In the genomic region with DNA sequence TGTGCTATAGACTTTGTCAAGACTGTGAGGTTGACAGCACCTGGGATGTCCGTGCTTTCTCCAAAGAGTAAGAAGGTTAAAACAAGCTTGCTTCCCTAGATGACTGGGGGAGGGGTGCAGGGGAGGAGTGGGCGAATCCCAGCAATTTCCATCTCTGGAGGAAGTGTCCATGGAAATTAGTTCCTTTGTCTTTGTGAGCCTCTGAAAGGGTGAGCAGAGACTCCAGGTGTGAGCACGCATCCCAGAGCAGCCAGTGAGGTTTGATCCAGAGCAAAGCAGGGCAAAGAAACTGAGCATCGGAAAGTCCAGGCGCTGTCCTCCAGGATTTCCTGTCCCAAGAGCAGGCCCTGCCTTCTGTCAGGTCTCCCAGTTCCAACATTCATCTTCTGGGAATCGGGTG, we compare ENCODE assay signal across 17 mouse cellular contexts.
A peak's percentile ranks its signal among the peaks of the same experiment; 100 is the strongest.
DNase-seq lines count a peak whose midpoint lies in the region; ATAC-seq and TF ChIP-seq lines count a peak whose summit lies in the region.
"Had no signal": no experiment of that assay in that cellular context is flagged by ENCODE, and none has a peak within 500 bp of the region (broad histone marks: within the 10 kb centered on the region; RNA-seq: fewer than 3 reads in every experiment).

No protein-coding gene starts in this region.

- ATAC-seq in hindbrain, embryonic 11.5 days (ENCODE audit: low FRiP score): no peak
- ATAC-seq in hindbrain, embryonic 16.5 days: no peak
- ATAC-seq in limb, embryonic 13.5 days (ENCODE audit: low FRiP score, low read depth): no peak
- ATAC-seq: CD4-positive, CD25-positive, alpha-beta regulatory T cell, adult 4 months; Patski had no signal

- WGBS in hindbrain, embryonic 11.5 days: 62% methylated on average over 6 of the region's 6 CpGs
- WGBS in hindbrain, embryonic 16.5 days: 51% methylated on average over 6 of the region's 6 CpGs
- WGBS in limb, embryonic 13.5 days: 73% methylated on average over 6 of the region's 6 CpGs

- H3K9me3 ChIP-seq in hindbrain, embryonic 11.5 days (ENCODE audit: control insufficient read depth, low read length): no peaks in the 10 kb centered on the region
- no peaks in the 10 kb centered on the region for H3K9me3 ChIP-seq in hindbrain, embryonic 16.5 days (ENCODE audit: control insufficient read depth, low read length)
- H3K9me3 ChIP-seq in CH12.LX (replicated peaks; ENCODE audit: low read length): no peaks in the 10 kb centered on the region
- no peaks in the 10 kb centered on the region for H3K9me3 ChIP-seq in limb, embryonic 13.5 days
- H3K9me3 ChIP-seq: neural tube, embryonic 13.5 days had no signal

- H3K27me3 ChIP-seq in hindbrain, embryonic 11.5 days (ENCODE audit: control insufficient read depth, insufficient read depth, low read length): no peaks in the 10 kb centered on the region
- no peaks in the 10 kb centered on the region for H3K27me3 ChIP-seq in hindbrain, embryonic 16.5 days (replicated peaks; ENCODE audit: control insufficient read depth, insufficient read depth, low read length)
- H3K27me3 ChIP-seq in CH12.LX (replicated peaks): no peaks in the 10 kb centered on the region
- no peaks in the 10 kb centered on the region for H3K27me3 ChIP-seq in limb, embryonic 13.5 days
- H3K27me3 ChIP-seq: neural tube, embryonic 13.5 days; Patski had no signal

- no peak for TF ChIP-seq RAD21 in CH12.LX (IDR thresholded peaks at IDR 0.05; ENCODE audit: low read depth, low read length)

- in situ Hi-C loops in CH12.LX (cut with MboI; ENCODE audit: low pct_ligation_motif_present, low pct_unique_long_range_greater_than_20kb, low sequenced_read_pairs): no loop called here

- DNase-seq in hindbrain, embryonic 11.5 days (ENCODE audit: low spot score): no peak
- DNase-seq in CH12.LX (ENCODE audit: extremely low read depth) (no peak), ES-CJ7 (ENCODE audit: low read depth, low spot score) (peak; percentile 57)
- DNase-seq in spleen, postnatal 10 days (ENCODE audit: low spot score in 2 of 2): no peak
- DNase-seq in right cerebral cortex, postnatal 10 days (ENCODE audit: low spot score in 2 of 2): no peak
- DNase-seq: cerebellum, adult 11-12 months; heart, adult 18-20 months; kidney, adult 8-10 months; lung, postnatal 10 days had no signal

- dilution Hi-C loops in CH12.LX (cut with MboI; ENCODE audit: extremely low pct_ligation_motif_present, extremely low pct_unique_long_range_greater_than_20kb, low sequenced_read_pairs): no loop called here

- TF ChIP-seq CTCF in CH12.LX (conservative IDR thresholded peaks at IDR 0.05 in 1 of 2, IDR thresholded peaks at IDR 0.05 in 1 of 2; ENCODE audit: low read depth in 2 of 2, low read length in 2 of 2): no peak

- no peak overlapping the region for H3K4me3 ChIP-seq in hindbrain, embryonic 11.5 days (ENCODE audit: low read depth, low read length)
- no peak overlapping the region for H3K4me3 ChIP-seq in hindbrain, embryonic 16.5 days (ENCODE audit: low read length)
- no peak overlapping the region for H3K4me3 ChIP-seq in CH12.LX (replicated peaks in 1 of 3; ENCODE audit: low read depth in 2 of 3, low read length in 2 of 3, poor library complexity in 1 of 3)
- H3K4me3 ChIP-seq in limb, embryonic 13.5 days: no peak overlapping the region
- H3K4me3 ChIP-seq: erythroblast, embryonic 14.5 days; layer of hippocampus, adult 2 months; neural tube, embryonic 13.5 days had no signal

- peaks cover 3% of the 10 kb centered on the region; the same call in 1 of the 2 replicates for H3K36me3 ChIP-seq in hindbrain, embryonic 11.5 days (ENCODE audit: control insufficient read depth, insufficient read depth, low read length)
- H3K36me3 ChIP-seq in hindbrain, embryonic 16.5 days (ENCODE audit: control insufficient read depth, insufficient read depth, low read length): peaks cover 23% of the 10 kb centered on the region
- H3K36me3 ChIP-seq in CH12.LX (replicated peaks in 1 of 2; ENCODE audit: control insufficient read depth in 1 of 2, insufficient read depth in 1 of 2, low read length in 1 of 2): peaks cover 22 to 37% of the 10 kb centered on the region in 2 experiments
- peaks cover 93% of the 10 kb centered on the region for H3K36me3 ChIP-seq in limb, embryonic 13.5 days

- H3K4me1 ChIP-seq in hindbrain, embryonic 11.5 days (replicated peaks; ENCODE audit: control insufficient read depth, insufficient read depth, low read length): no peaks in the 10 kb centered on the region
- H3K4me1 ChIP-seq in hindbrain, embryonic 16.5 days (ENCODE audit: control insufficient read depth, insufficient read depth, low read depth, low read length): no peaks in the 10 kb centered on the region
- H3K4me1 ChIP-seq in CH12.LX (ENCODE audit: control insufficient read depth in 1 of 2, insufficient read depth in 2 of 2): peaks cover 0 to 2% of the 10 kb centered on the region in 2 experiments; a peak in 1 of 4 replicates
- H3K4me1 ChIP-seq in limb, embryonic 13.5 days: no peaks in the 10 kb centered on the region; the same call in 1 of the 2 replicates
- H3K4me1 ChIP-seq: neural tube, embryonic 13.5 days had no signal

- H3K4me2 ChIP-seq in hindbrain, embryonic 11.5 days (replicated peaks; ENCODE audit: low read depth, low read length): no peak overlapping the region
- H3K4me2 ChIP-seq in hindbrain, embryonic 16.5 days (ENCODE audit: low read length): no peak overlapping the region
- H3K4me2 ChIP-seq in CH12.LX (ENCODE audit: insufficient read depth, low read depth, poor library complexity, severe bottlenecking): no peak overlapping the region
- H3K4me2 ChIP-seq in limb, embryonic 13.5 days (replicated peaks): no peak overlapping the region
- H3K4me2 ChIP-seq: neural tube, embryonic 13.5 days had no signal

- H3K9ac ChIP-seq in hindbrain, embryonic 11.5 days (ENCODE audit: low read depth, low read length): no peak overlapping the region
- no peak overlapping the region for H3K9ac ChIP-seq in hindbrain, embryonic 16.5 days (ENCODE audit: low read depth, low read length)
- no peak overlapping the region for H3K9ac ChIP-seq in CH12.LX (ENCODE audit: insufficient read depth, low read depth)
- H3K9ac ChIP-seq in limb, embryonic 13.5 days: no peak overlapping the region
- H3K9ac ChIP-seq: liver, embryonic 14.5 days; neural tube, embryonic 13.5 days had no signal

- no peak for TF ChIP-seq POLR2A in CH12.LX (IDR thresholded peaks at IDR 0.05; ENCODE audit: low read depth, low read length)

- H3K27ac ChIP-seq in hindbrain, embryonic 11.5 days (ENCODE audit: low read depth, low read length): peak overlapping the region; percentile 56; the same call in 1 of the 2 replicates
- H3K27ac ChIP-seq in hindbrain, embryonic 16.5 days (ENCODE audit: low read depth, low read length): no peak overlapping the region
- no peak overlapping the region for H3K27ac ChIP-seq in CH12.LX (ENCODE audit: insufficient read depth, low read depth)
- H3K27ac ChIP-seq in limb, embryonic 13.5 days: 0 out of 2 replicates have a peak overlapping the region, but pooled peaks have one; percentile 33
- H3K27ac ChIP-seq: layer of hippocampus, adult 2 months; liver, embryonic 14.5 days; neural tube, embryonic 13.5 days had no signal

- no peaks in the 10 kb centered on the region for H3K79me2 ChIP-seq in CH12.LX (replicated peaks; ENCODE audit: control insufficient read depth, extremely low read depth, insufficient read depth, poor library complexity, severe bottlenecking)

- TF ChIP-seq EP300 in CH12.LX (IDR thresholded peaks at IDR 0.05; ENCODE audit: low read length): no peak

TF ChIP-seq in CH12.LX, 34 proteins besides CTCF, POLR2A, EP300 and RAD21:
- no peak for TF ChIP-seq JUN (IDR thresholded peaks at IDR 0.05; ENCODE audit: insufficient read depth, low read depth, low read length)
- peak; percentile 52; the same call in 1 of the 2 replicates for TF ChIP-seq POLR2AphosphoS2 (IDR thresholded peaks at IDR 0.05; ENCODE audit: low read depth, low read length)

Comparison
In these comparisons a context has a peak if more than half of its experiments do, and no peak if none do; other contexts are left out.
1. H3K27ac ChIP-seq: peak in hindbrain, embryonic 11.5 days (single experiment) and limb, embryonic 13.5 days (single experiment); none in hindbrain, embryonic 16.5 days (single experiment) and CH12.LX (single experiment).